Mouse (Mus musculus): ENCODE measurements around the gene Mtus2. TPM values are rescaled to one million over a fixed set of nuclear protein-coding genes. Genes with fewer than 3 reads are reported as not detected.
A peak's percentile ranks its signal among the peaks of the same experiment; 100 is the strongest.

The Mtus2 gene
- polyA plus RNA-seq, 1 experiment from 2014 or later: 1.6 TPM

GRCm38 (mm10) chr5:148328982-148329381 is 371.9 kb downstream of the Mtus2 start:
- no peak for TF ChIP-seq CTCF (IDR thresholded peaks at IDR 0.05; ENCODE audit: low read depth)
- no peak for TF ChIP-seq EP300 (IDR thresholded peaks at IDR 0.05; ENCODE audit: low read depth)
- WGBS (ENCODE audit: insufficient replicate concordance): 90% methylated on average over 3 of the region's 3 CpGs
- ATAC-seq: no peak

DNA sequence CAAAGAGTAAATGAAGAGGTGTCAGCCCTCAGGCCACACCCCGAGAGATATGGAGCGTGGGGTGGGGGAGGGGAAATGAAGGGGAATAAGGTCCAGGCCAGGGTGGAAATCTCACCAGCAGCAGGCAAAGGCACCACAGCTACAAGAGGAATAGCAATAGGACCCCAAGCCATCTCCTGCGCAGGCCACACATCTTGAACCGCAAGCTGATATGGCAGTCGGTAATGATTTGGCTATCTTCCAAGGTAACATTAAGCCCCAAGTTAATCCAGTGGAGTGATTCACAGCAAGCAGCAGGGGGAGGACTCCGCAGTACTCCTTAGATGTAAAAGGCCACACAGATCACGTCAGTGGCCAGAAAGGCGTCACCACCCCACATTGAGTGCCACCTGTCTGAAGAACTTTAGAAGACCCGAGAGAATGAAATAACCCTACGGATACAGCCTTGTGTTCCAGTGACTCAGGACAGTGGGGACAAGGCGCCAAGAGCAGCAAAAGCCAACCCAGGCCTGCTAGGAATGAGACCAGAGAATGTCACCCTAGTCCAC is 374.2 kb downstream of the Mtus2 start:
- Histone ChIP-seq H3K9me3 (ENCODE audit: low read length) (no peaks in the 10 kb centered on the region), H3K4me1 (ENCODE audit: insufficient read depth) (no peaks in the 10 kb centered on the region), H3K36me3 (replicated peaks; ENCODE audit: insufficient read depth, low read length) (peaks cover 26% of the 10 kb centered on the region), H3K9ac (replicated peaks) (no peak overlapping the region), H3K27ac (ENCODE audit: low read depth) (no peak overlapping the region), H3K4me2 (ENCODE audit: low read depth, low read length) (no peak overlapping the region), H3K27me3 (ENCODE audit: insufficient read depth, low read length) (no peaks in the 10 kb centered on the region), H3K4me3 (ENCODE audit: low read depth, low read length) (no peak overlapping the region)
- no peak for DNase-seq
- ATAC-seq: no peak
- TF ChIP-seq EP300 (IDR thresholded peaks at IDR 0.05; ENCODE audit: low read depth) (no peak), CTCF (IDR thresholded peaks at IDR 0.05; ENCODE audit: low read depth) (no peak)
- WGBS (ENCODE audit: insufficient replicate concordance): 85% methylated on average over 11 of the region's 11 CpGs

More at GRCm38 (mm10) chr5:148328982-148329381, 371.9 kb downstream of the Mtus2 start:
- no peak overlapping the region for H3K27ac ChIP-seq (ENCODE audit: low read depth)
- no peak for DNase-seq
- H3K4me1 ChIP-seq (ENCODE audit: insufficient read depth): no peaks in the 10 kb centered on the region
- no peak overlapping the region for H3K4me2 ChIP-seq (ENCODE audit: low read depth, low read length)
- no peak overlapping the region for H3K9ac ChIP-seq (replicated peaks)
- H3K4me3 ChIP-seq (ENCODE audit: low read depth, low read length): no peak overlapping the region
- H3K9me3 ChIP-seq (ENCODE audit: low read length): no peaks in the 10 kb centered on the region
- H3K27me3 ChIP-seq (ENCODE audit: insufficient read depth, low read length): no peaks in the 10 kb centered on the region
- H3K36me3 ChIP-seq (replicated peaks; ENCODE audit: insufficient read depth, low read length): peaks cover 18% of the 10 kb centered on the region

DNA sequence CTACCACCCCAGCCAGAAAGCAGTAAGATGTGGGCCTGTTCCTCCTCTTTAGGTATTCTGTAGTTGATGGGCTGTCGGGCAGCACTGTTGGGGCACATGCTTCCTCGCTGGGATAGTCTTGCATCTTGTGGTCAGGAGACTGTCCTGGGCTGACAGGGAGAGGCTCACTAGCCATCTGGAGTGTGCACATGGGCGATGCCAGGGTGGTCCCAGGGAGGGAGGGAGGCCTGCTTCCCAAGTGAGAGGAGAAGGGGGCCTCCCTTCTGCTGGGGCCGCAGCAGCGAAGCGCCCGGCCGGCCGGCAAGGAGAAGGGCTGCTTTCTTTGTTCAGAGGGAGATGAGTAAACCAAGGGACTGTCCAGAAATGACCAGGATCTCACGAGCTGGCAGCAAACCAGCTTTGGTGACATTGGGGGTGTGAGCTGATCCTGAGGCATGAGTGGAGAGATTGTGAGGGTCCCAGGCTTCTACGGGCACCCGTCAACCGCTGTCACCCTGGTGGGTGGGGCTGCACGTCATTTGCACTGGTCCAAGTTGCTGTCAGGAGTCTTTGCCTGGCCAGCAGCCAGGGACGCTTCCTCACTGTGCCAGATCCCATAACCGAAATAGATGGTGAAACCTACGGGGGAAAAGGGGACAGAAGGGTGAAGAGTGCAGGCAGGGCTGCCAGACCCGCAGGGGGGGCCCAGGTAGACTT is 375.0 kb downstream of the Mtus2 start:
- Histone ChIP-seq H3K27me3 (ENCODE audit: insufficient read depth, low read length) (no peaks in the 10 kb centered on the region), H3K4me2 (ENCODE audit: low read depth, low read length) (no peak overlapping the region), H3K36me3 (replicated peaks; ENCODE audit: insufficient read depth, low read length) (peaks cover 29% of the 10 kb centered on the region), H3K27ac (ENCODE audit: low read depth) (no peak overlapping the region), H3K4me3 (ENCODE audit: low read depth, low read length) (no peak overlapping the region), H3K9ac (replicated peaks) (no peak overlapping the region), H3K9me3 (ENCODE audit: low read length) (no peaks in the 10 kb centered on the region), H3K4me1 (ENCODE audit: insufficient read depth) (no peaks in the 10 kb centered on the region)
- TF ChIP-seq EP300 (IDR thresholded peaks at IDR 0.05; ENCODE audit: low read depth) (no peak), CTCF (IDR thresholded peaks at IDR 0.05; ENCODE audit: low read depth) (no peak)
- ATAC-seq: no peak
- DNase-seq: no peak
- 90% methylated on average over 18 of the region's 18 CpGs for WGBS (ENCODE audit: insufficient replicate concordance)

DNA sequence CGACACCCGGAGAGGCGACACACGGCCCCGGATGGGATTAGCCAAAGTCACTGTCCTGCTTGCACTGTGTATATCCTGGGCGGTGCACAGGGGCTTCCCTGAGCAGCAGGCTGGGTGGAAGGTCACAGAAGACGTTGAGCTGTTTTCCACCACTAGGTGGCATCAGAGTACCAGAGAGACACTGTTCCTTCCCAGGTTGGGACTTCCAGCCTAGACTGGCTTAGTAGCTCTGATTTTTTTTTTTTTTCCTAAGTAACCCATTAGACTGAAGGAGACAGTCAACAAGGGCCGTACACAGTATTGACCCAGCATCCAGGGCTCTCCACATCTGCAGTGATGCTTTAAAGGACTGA is 375.5 kb downstream of the Mtus2 start:
- Histone ChIP-seq H3K9ac (replicated peaks) (no peak overlapping the region), H3K4me1 (ENCODE audit: insufficient read depth) (no peaks in the 10 kb centered on the region), H3K27ac (ENCODE audit: low read depth) (no peak overlapping the region), H3K9me3 (ENCODE audit: low read length) (no peaks in the 10 kb centered on the region), H3K36me3 (replicated peaks; ENCODE audit: insufficient read depth, low read length) (peaks cover 30% of the 10 kb centered on the region), H3K4me3 (ENCODE audit: low read depth, low read length) (no peak overlapping the region), H3K27me3 (ENCODE audit: insufficient read depth, low read length) (no peaks in the 10 kb centered on the region), H3K4me2 (ENCODE audit: low read depth, low read length) (no peak overlapping the region)
- 60% methylated on average over 8 of the region's 8 CpGs for WGBS (ENCODE audit: insufficient replicate concordance)
- TF ChIP-seq CTCF (IDR thresholded peaks at IDR 0.05; ENCODE audit: low read depth) (peak; percentile 92), EP300 (IDR thresholded peaks at IDR 0.05; ENCODE audit: low read depth) (no peak)
- DNase-seq: peak; percentile 70
- peak; percentile 56; the same call in 1 of the 2 replicates for ATAC-seq

DNA sequence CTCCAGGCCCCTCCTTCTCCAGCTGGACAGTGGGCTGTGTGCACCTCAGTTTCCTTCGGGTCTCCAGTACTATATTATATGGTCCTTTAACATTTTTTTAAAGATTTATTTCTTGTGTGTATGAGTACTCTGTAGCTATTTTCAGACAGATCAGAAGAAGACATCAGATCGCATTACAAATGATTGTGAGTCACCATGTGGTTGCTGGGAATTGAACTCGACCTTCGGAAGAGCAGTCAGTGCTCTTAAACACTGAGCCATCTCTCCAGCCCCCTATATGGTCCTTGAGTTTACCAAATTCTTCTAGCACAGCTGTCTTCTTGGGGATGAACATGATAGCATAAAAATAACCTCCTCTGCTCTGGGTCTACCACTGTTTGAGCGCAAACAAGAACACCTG is 382.0 kb downstream of the Mtus2 start:
- Histone ChIP-seq H3K4me2 (ENCODE audit: low read depth, low read length) (no peak overlapping the region), H3K27me3 (ENCODE audit: insufficient read depth, low read length) (no peaks in the 10 kb centered on the region), H3K4me1 (ENCODE audit: insufficient read depth) (no peaks in the 10 kb centered on the region), H3K9ac (replicated peaks) (no peak overlapping the region), H3K9me3 (ENCODE audit: low read length) (no peaks in the 10 kb centered on the region), H3K36me3 (replicated peaks; ENCODE audit: insufficient read depth, low read length) (peaks cover 31% of the 10 kb centered on the region), H3K27ac (ENCODE audit: low read depth) (no peak overlapping the region), H3K4me3 (ENCODE audit: low read depth, low read length) (no peak overlapping the region)
- ATAC-seq (no peak), DNase-seq (no peak)
- 83% methylated on average over 5 of the region's 5 CpGs for WGBS (ENCODE audit: insufficient replicate concordance)
- TF ChIP-seq EP300 (IDR thresholded peaks at IDR 0.05; ENCODE audit: low read depth) (no peak), CTCF (IDR thresholded peaks at IDR 0.05; ENCODE audit: low read depth) (no peak)

DNA sequence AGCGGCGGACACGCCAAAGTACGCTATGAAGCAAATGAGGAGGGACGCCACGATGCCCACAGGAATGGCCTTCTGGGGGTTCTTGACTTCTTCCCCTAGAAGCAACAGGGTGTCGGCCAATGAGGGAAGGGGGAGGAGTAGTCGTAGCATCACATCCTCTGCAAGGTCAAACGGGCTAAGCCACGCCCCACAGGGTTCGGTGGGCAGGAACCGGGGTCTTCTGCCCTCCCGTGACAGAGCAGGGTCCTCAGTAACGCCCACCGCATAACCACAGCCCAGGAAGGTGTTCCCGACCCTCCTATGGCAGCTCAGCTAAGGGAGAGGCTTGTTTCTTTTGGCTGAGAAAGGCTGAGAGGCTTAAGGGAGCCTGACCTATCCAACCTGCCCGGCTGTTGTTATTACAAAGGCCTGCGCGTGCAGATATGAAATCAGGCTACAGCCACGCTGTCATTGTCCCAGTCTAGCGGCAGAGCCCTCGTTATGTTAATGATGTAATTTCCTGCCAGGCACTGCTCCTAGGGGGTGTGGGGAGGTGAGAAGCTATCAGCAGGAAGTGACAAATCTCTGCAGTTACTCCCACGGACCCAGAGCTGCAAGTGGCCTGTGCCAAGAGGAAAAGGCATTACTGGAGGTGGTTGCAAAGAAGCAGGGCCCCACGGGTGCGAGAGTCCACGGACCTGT is 385.1 kb downstream of the Mtus2 start:
- Histone ChIP-seq H3K9ac (replicated peaks) (no peak overlapping the region), H3K4me1 (ENCODE audit: insufficient read depth) (no peaks in the 10 kb centered on the region), H3K4me3 (ENCODE audit: low read depth, low read length) (no peak overlapping the region), H3K27me3 (ENCODE audit: insufficient read depth, low read length) (no peaks in the 10 kb centered on the region), H3K36me3 (replicated peaks; ENCODE audit: insufficient read depth, low read length) (peaks cover 41% of the 10 kb centered on the region), H3K27ac (ENCODE audit: low read depth) (peak overlapping the region; percentile 49), H3K4me2 (ENCODE audit: low read depth, low read length) (peak overlapping the region; percentile 27; the same call in 1 of the 2 replicates), H3K9me3 (ENCODE audit: low read length) (no peaks in the 10 kb centered on the region)
- WGBS (ENCODE audit: insufficient replicate concordance): 45% methylated on average over 25 of the region's 26 CpGs
- ATAC-seq (peak; percentile 85), DNase-seq (peak; percentile 31)
- TF ChIP-seq EP300 (IDR thresholded peaks at IDR 0.05; ENCODE audit: low read depth) (peak; percentile 39; the same call in 1 of the 2 replicates), CTCF (IDR thresholded peaks at IDR 0.05; ENCODE audit: low read depth) (no peak)

All from liver, postnatal 0 days (tissue).